Mouse (Mus musculus): ENCODE measurements around the gene Trmt44. TPM values are rescaled to one million over a fixed set of nuclear protein-coding genes. Genes with fewer than 3 reads are reported as not detected.

Gene Trmt44
- polyA plus RNA-seq, 1 experiment from 2014 or later, result 4.9 TPM

DNA sequence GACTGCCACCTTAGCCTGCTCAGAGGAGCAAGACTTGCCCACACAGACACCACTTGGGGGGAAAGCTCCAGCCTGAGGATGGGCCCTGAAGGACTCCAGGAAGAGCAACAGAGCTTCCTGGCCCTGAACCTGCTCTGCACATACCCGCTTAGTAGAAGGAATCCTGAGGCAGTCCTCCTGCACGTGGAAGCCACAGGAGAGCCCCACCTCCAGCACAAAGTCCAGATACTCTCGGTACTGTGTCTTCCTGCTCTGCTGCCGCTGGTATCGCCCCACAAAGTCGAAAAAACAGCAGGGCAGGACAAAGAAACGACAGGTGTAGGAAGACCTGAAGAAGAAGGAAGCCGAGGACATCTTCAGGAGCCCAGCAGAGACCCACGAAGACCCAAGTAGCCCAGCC is 9.7 kb downstream of the Trmt44 start:
- no peak for ATAC-seq (replicated peaks; ENCODE audit: insufficient number of reproducible peaks, low FRiP score, low TSS enrichment)
- no peaks in the 10 kb centered on the region for H3K27me3 ChIP-seq (ENCODE audit: control insufficient read depth, insufficient read depth, low read length)
- H3K9me3 ChIP-seq (replicated peaks; ENCODE audit: control insufficient read depth, low read length), result no peaks in the 10 kb centered on the region
- H3K4me2 ChIP-seq, result no peak overlapping the region
- H3K4me1 ChIP-seq (ENCODE audit: control insufficient read depth, insufficient read depth, low read length), result no peaks in the 10 kb centered on the region
- H3K4me3 ChIP-seq (ENCODE audit: low read depth, low read length), result no peak overlapping the region
- peaks cover 31% of the 10 kb centered on the region for H3K36me3 ChIP-seq (ENCODE audit: control insufficient read depth, insufficient read depth, low read length)
- no peak overlapping the region for H3K9ac ChIP-seq (ENCODE audit: low read depth, low read length)
- H3K27ac ChIP-seq (ENCODE audit: low read depth, low read length), result no peak overlapping the region
- 84% methylated on average over 9 of the region's 9 CpGs for WGBS (ENCODE audit: insufficient replicate concordance)

DNA sequence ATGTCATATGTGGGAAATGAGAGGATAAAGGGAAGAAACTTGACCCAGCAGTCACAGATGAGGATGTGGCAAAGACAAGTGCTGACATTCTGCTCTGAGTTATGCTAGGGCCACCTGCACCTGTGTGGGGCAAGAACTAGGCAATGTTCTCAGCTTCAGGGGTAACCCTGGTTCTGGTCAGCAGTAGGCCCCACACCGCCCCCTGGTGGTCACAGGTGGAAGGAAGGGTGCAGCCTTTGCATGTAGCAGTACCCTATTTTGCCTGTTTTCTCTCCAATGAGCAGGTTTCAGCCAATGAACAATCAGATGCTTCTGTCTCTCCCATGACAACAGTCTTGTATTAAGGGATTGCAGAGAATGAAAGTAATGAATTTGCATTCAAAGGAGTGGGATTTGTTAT is 11.4 kb downstream of the Trmt44 start:
- ATAC-seq (replicated peaks; ENCODE audit: insufficient number of reproducible peaks, low FRiP score, low TSS enrichment), result no peak
- Histone ChIP-seq H3K27ac (ENCODE audit: low read depth, low read length) (no peak overlapping the region), H3K36me3 (ENCODE audit: control insufficient read depth, insufficient read depth, low read length) (peaks cover 27% of the 10 kb centered on the region), H3K4me2 (no peak overlapping the region), H3K4me1 (ENCODE audit: control insufficient read depth, insufficient read depth, low read length) (peaks cover 16% of the 10 kb centered on the region), H3K4me3 (ENCODE audit: low read depth, low read length) (no peak overlapping the region), H3K9me3 (replicated peaks; ENCODE audit: control insufficient read depth, low read length) (no peaks in the 10 kb centered on the region), H3K9ac (ENCODE audit: low read depth, low read length) (no peak overlapping the region), H3K27me3 (ENCODE audit: control insufficient read depth, insufficient read depth, low read length) (no peaks in the 10 kb centered on the region)
- WGBS (ENCODE audit: insufficient replicate concordance), result 9% methylated on average over 1 of the region's 1 CpGs

DNA sequence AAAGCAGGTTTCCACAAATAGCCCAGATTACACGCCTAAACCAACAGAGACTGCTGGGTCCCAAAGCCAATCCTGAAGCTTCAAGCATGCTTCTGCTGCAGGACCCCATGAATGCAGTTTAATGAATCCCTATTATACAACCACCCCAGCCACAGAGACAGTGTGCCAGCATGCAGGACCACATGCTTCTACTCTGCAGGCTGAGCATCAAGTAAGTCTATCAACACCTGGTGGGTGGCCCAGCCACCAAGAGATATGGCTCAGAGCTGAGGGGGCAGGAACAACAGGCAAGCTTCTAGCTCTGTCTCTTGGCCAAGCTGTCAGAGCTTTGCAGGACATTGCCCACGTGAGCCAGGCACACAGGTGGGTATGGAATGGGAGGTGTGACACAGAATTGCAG is 12.3 kb downstream of the Trmt44 start:
- Histone ChIP-seq H3K4me3 (ENCODE audit: low read depth, low read length) (no peak overlapping the region), H3K4me1 (ENCODE audit: control insufficient read depth, insufficient read depth, low read length) (peaks cover 24% of the 10 kb centered on the region), H3K36me3 (ENCODE audit: control insufficient read depth, insufficient read depth, low read length) (peaks cover 27% of the 10 kb centered on the region), H3K27ac (ENCODE audit: low read depth, low read length) (no peak overlapping the region), H3K4me2 (no peak overlapping the region), H3K27me3 (ENCODE audit: control insufficient read depth, insufficient read depth, low read length) (no peaks in the 10 kb centered on the region), H3K9ac (ENCODE audit: low read depth, low read length) (no peak overlapping the region), H3K9me3 (replicated peaks; ENCODE audit: control insufficient read depth, low read length) (no peaks in the 10 kb centered on the region)
- no peak for ATAC-seq (replicated peaks; ENCODE audit: insufficient number of reproducible peaks, low FRiP score, low TSS enrichment)
- WGBS (ENCODE audit: insufficient replicate concordance), result 83% methylated on average over 2 of the region's 2 CpGs

DNA sequence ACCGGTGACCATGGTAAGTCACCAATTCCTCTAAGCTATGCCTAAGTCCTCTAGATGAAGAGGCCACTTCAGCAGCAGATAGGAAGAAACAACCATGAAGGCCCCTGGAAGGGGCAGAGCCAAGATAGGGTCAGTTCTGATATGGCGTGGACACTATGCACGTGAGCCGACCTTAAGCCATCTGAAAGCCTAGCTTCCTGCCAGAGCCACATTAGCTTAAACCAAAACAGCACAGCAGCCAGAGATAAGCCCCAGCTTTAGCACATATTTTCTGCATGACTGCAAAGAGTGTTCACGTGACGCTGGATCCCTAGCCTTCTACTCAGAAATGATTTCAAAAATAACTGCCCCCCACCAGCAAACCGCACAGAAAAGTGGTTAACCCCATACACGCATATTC is 15.4 kb downstream of the Trmt44 start:
- Histone ChIP-seq H3K36me3 (ENCODE audit: control insufficient read depth, insufficient read depth, low read length) (peaks cover 16% of the 10 kb centered on the region), H3K4me2 (peak overlapping the region; percentile 31; the same call in 1 of the 2 replicates), H3K9me3 (replicated peaks; ENCODE audit: control insufficient read depth, low read length) (no peaks in the 10 kb centered on the region), H3K27me3 (ENCODE audit: control insufficient read depth, insufficient read depth, low read length) (no peaks in the 10 kb centered on the region), H3K4me3 (ENCODE audit: low read depth, low read length) (no peak overlapping the region), H3K4me1 (ENCODE audit: control insufficient read depth, insufficient read depth, low read length) (peaks cover 24% of the 10 kb centered on the region), H3K9ac (ENCODE audit: low read depth, low read length) (no peak overlapping the region), H3K27ac (ENCODE audit: low read depth, low read length) (peak overlapping the region; percentile 85)
- 36% methylated on average over 8 of the region's 8 CpGs for WGBS (ENCODE audit: insufficient replicate concordance)
- peak; percentile 55; the same call in 1 of the 2 replicates for ATAC-seq (replicated peaks; ENCODE audit: insufficient number of reproducible peaks, low FRiP score, low TSS enrichment)

DNA sequence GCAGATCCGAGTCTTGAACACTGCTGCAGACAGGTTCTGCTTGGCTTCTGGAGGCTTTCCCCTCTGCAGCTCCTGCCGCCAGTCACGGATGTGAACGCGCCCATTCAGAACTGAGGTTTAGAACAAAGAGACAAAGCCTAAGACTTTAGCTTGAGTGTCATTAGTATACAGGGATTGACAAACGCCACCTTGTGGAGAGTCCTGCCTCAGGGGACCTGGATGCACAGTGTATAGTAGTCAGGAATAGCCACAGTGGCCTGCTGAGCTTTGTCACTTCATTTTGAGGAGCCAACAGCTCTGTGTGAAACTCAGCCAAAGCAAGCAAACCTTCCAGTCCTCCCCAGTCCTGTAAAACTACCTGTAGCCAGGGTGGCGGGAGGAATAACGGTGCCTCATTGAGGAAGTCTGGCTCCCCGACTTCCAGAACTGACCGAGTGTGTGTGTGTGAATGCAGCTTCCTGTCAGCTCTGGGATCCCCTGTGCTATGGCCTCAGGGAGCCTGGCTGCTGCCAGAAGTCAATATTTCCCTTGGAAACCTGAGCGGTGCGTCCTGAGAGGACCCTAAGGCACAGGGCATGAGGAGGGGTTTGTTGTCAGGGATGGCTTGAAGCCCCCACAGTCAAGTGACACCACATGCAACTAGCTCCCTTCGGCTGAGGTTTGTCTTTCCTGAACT is 16.8 kb downstream of the Trmt44 start:
- Histone ChIP-seq H3K27me3 (ENCODE audit: control insufficient read depth, insufficient read depth, low read length) (no peaks in the 10 kb centered on the region), H3K9me3 (replicated peaks; ENCODE audit: control insufficient read depth, low read length) (no peaks in the 10 kb centered on the region), H3K4me1 (ENCODE audit: control insufficient read depth, insufficient read depth, low read length) (peaks cover 24% of the 10 kb centered on the region), H3K4me2 (no peak overlapping the region), H3K9ac (ENCODE audit: low read depth, low read length) (peak overlapping the region; percentile 7; the same call in 1 of the 2 replicates), H3K27ac (ENCODE audit: low read depth, low read length) (0 out of 2 replicates have a peak overlapping the region, but pooled peaks have one; percentile 25), H3K4me3 (ENCODE audit: low read depth, low read length) (no peak overlapping the region), H3K36me3 (ENCODE audit: control insufficient read depth, insufficient read depth, low read length) (peaks cover 9% of the 10 kb centered on the region; the same call in 1 of the 2 replicates)
- no peak for ATAC-seq (replicated peaks; ENCODE audit: insufficient number of reproducible peaks, low FRiP score, low TSS enrichment)
- WGBS (ENCODE audit: insufficient replicate concordance), result 73% methylated on average over 13 of the region's 13 CpGs

DNA sequence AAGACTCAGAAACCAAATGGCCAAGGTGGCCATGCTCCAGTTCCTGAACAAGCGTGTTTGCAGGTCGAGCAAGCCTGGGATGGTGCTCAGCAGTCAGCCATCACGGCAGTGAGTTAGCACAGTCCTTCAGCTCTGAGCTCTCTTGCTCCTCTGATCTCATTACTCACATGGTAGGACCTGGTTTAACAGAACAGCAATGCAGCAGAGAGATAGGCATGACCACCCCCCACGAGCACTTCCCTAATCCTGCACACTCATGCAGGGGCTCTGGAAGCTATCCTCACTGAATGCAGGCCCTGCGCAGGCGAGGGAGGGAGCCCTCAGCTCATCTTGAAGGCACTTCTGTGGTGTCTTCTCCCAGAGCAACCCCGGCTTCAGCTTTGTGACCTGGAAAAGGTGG is 18.5 kb downstream of the Trmt44 start:
- WGBS (ENCODE audit: insufficient replicate concordance), result 80% methylated on average over 7 of the region's 7 CpGs
- Histone ChIP-seq H3K4me2 (no peak overlapping the region), H3K27me3 (ENCODE audit: control insufficient read depth, insufficient read depth, low read length) (no peaks in the 10 kb centered on the region), H3K27ac (ENCODE audit: low read depth, low read length) (no peak overlapping the region), H3K36me3 (ENCODE audit: control insufficient read depth, insufficient read depth, low read length) (0 out of 2 replicates have a peak, but pooled peaks cover 2% of the 10 kb centered on the region), H3K9ac (ENCODE audit: low read depth, low read length) (no peak overlapping the region), H3K4me3 (ENCODE audit: low read depth, low read length) (no peak overlapping the region), H3K4me1 (ENCODE audit: control insufficient read depth, insufficient read depth, low read length) (peaks cover 24% of the 10 kb centered on the region), H3K9me3 (replicated peaks; ENCODE audit: control insufficient read depth, low read length) (no peaks in the 10 kb centered on the region)
- ATAC-seq (replicated peaks; ENCODE audit: insufficient number of reproducible peaks, low FRiP score, low TSS enrichment), result no peak

DNA sequence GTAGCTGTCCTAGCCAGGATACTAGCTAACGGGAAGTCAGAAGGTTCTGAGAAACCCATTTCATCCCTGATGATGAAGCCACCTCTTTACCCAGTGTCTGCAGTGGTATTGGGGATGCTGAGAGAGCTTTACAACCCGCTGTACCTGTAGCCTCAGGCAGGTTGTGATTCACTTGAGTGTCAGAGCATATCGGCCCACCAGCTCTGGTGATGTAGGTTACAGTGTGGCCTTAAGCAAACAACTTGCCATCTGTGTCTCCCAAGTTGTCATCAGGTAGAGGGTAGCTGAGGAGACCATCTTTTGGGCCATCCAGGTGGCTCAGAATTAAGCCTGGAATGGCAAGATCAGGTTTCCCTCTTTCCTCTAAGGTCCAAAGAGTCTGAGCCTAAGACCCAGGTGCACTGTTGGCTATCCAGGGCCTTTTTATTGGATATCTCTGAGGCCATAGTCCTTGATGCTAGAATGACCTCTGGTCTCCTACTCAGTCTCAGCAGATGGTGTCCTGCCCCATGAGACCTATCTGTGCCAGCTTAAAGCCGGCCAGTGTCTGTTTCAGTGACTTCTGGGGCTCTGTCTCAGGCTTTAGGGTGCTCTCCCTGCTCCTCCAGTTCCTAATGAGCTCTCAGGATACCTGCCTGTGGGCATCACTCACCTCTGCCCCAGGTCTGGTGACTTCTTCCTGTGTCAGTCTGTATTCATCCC is 21.9 kb downstream of the Trmt44 start:
- no peak for ATAC-seq (replicated peaks; ENCODE audit: insufficient number of reproducible peaks, low FRiP score, low TSS enrichment)
- H3K36me3 ChIP-seq (ENCODE audit: control insufficient read depth, insufficient read depth, low read length), result no peaks in the 10 kb centered on the region
- no peaks in the 10 kb centered on the region for H3K9me3 ChIP-seq (replicated peaks; ENCODE audit: control insufficient read depth, low read length)
- H3K27me3 ChIP-seq (ENCODE audit: control insufficient read depth, insufficient read depth, low read length), result no peaks in the 10 kb centered on the region
- no peak overlapping the region for H3K9ac ChIP-seq (ENCODE audit: low read depth, low read length)
- H3K4me3 ChIP-seq (ENCODE audit: low read depth, low read length), result no peak overlapping the region
- no peak overlapping the region for H3K27ac ChIP-seq (ENCODE audit: low read depth, low read length)
- peaks cover 3% of the 10 kb centered on the region for H3K4me1 ChIP-seq (ENCODE audit: control insufficient read depth, insufficient read depth, low read length)
- H3K4me2 ChIP-seq, result no peak overlapping the region
- WGBS (ENCODE audit: insufficient replicate concordance), result 74% methylated on average over 4 of the region's 4 CpGs

DNA sequence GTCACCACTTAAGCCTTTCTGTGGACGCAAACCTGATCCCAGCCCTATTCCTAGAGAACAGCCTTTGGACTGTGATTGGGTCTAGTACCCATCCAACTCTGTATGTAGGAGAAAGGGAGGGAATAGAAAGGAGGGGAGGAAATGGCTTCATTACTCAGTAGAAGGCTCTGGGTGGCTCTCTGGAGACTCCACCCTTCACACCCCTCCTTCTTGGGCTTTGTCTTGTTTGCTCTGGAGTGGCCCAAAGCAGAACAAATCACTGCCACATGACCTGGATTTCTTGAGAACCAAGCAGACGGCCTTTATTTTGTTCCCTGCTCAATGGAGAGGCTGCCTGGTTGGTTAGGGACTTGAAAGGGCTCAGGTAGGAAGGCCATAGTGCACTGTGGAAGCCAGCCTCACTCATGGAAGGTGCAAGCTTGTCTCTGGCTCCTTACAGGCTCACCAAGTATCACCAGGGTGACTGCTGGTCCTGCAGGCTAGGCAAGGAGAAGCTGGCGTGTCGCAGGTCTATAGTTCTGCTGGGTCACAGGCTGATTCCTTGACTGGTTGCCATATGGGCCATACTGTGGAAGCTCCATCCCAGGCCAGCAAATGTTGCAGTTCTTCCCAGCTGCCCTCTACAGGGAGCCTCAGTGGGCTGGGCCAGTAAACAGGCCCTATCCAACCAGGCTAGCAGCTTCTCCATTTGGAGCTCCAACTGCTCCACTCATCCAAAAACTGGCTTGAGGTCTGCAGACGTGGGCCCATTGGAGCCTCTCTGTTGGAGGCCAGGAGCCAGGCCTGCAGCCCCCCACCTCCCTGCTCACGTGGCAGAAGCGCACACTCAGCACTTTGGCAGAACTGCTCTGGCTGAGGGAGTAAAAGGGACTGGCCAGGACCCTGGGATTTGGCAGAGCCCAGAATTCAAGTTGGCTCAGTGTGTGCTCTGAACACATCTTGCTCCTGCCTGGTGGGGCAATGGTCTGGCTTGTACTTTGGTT is 22.7 kb downstream of the Trmt44 start:
- Histone ChIP-seq H3K27ac (ENCODE audit: low read depth, low read length) (no peak overlapping the region), H3K27me3 (ENCODE audit: control insufficient read depth, insufficient read depth, low read length) (no peaks in the 10 kb centered on the region), H3K4me3 (ENCODE audit: low read depth, low read length) (no peak overlapping the region), H3K36me3 (ENCODE audit: control insufficient read depth, insufficient read depth, low read length) (no peaks in the 10 kb centered on the region), H3K4me1 (ENCODE audit: control insufficient read depth, insufficient read depth, low read length) (no peaks in the 10 kb centered on the region), H3K4me2 (no peak overlapping the region), H3K9ac (ENCODE audit: low read depth, low read length) (no peak overlapping the region), H3K9me3 (replicated peaks; ENCODE audit: control insufficient read depth, low read length) (no peaks in the 10 kb centered on the region)
- no peak for ATAC-seq (replicated peaks; ENCODE audit: insufficient number of reproducible peaks, low FRiP score, low TSS enrichment)
- 32% methylated on average over 7 of the region's 7 CpGs for WGBS (ENCODE audit: insufficient replicate concordance)
